Mouse (Mus musculus): Measurements from ENCODE around the gene Kcnh2.

DNA sequence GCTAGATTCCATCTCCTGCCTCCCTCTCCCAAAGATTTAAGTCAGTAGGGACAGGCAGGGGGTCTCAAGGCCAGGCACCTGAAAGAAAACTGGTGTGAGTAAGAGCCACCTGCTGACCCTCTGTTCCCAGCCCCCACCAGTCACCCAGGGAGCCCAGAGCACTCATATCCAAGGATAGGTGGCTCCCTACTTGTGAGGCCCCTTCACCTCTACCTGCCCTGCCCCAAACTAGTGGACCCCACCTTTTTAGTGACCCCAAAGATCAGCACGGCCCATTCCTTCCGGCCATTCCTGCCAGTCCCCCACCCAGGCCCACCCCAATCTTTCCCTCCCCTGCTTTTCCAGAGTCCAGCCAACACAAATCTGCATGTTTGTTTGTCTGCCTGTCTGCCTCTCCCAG lies 12.1 kb upstream of the Kcnh2 start:
- TF ChIP-seq CTCF (IDR thresholded peaks at IDR 0.05): no peak
- TF ChIP-seq EP300 (IDR thresholded peaks at IDR 0.05): no peak

Data from lung, postnatal 0 days (tissue).